ENCODE assay signal across 10 mouse cellular contexts in genomic region chr17:57290001-57290670, GRCm38 (mm10). TPM values are rescaled to one million over a fixed set of nuclear protein-coding genes. Genes with fewer than 3 reads are reported as not detected.
DNase-seq lines count a peak whose midpoint lies in the region; ATAC-seq and TF ChIP-seq lines count a peak whose summit lies in the region.
"Had no signal": no experiment of that assay in that cellular context is flagged by ENCODE, and none has a peak within 500 bp of the region (broad histone marks: within the 10 kb centered on the region; RNA-seq: fewer than 3 reads in every experiment).

No protein-coding gene starts in this region.

- no peak overlapping the region for H3K4me3 ChIP-seq in layer of hippocampus, adult 2 months
- no peak overlapping the region for H3K4me3 ChIP-seq in liver, embryonic 13.5 days (replicated peaks)
- H3K4me3 ChIP-seq in thymus, adult 2 months (ENCODE audit: control insufficient read depth, insufficient read depth, low read length) = no peak overlapping the region
- no peak overlapping the region for H3K4me3 ChIP-seq in forebrain, postnatal 0 days (ENCODE audit: low read depth, low read length)
- H3K4me3 ChIP-seq: embryonic facial prominence, embryonic 15.5 days had no signal

- no peak for TF ChIP-seq CTCF in layer of hippocampus, adult 2 months (conservative IDR thresholded peaks at IDR 0.05)
- no peak for TF ChIP-seq CTCF in thymus, adult 2 months (IDR thresholded peaks at IDR 0.05; ENCODE audit: borderline replicate concordance, control insufficient read depth, extremely low read depth, insufficient read depth, low read length, poor library complexity)
- no peak for TF ChIP-seq CTCF in forebrain, postnatal 0 days (IDR thresholded peaks at IDR 0.05; ENCODE audit: low read depth)

- TF ChIP-seq POLR2A in thymus, adult 2 months (IDR thresholded peaks at IDR 0.05; ENCODE audit: control insufficient read depth, extremely low read depth, insufficient read depth, low read length, poor library complexity) = no peak

- H3K4me1 ChIP-seq in liver, embryonic 13.5 days (replicated peaks) = peaks cover 39% of the 10 kb centered on the region
- peaks cover 33% of the 10 kb centered on the region for H3K4me1 ChIP-seq in thymus, adult 2 months (replicated peaks; ENCODE audit: control insufficient read depth, insufficient read depth, low read length)
- H3K4me1 ChIP-seq in forebrain, postnatal 0 days (ENCODE audit: insufficient read depth) = no peaks in the 10 kb centered on the region
- H3K4me1 ChIP-seq: embryonic facial prominence, embryonic 15.5 days had no signal

- H3K9ac ChIP-seq in liver, embryonic 13.5 days = no peak overlapping the region
- no peak overlapping the region for H3K9ac ChIP-seq in forebrain, postnatal 0 days
- H3K9ac ChIP-seq: embryonic facial prominence, embryonic 15.5 days had no signal

- peak; percentile 79 for ATAC-seq in liver, embryonic 13.5 days (ENCODE audit: low read depth)
- ATAC-seq in forebrain, postnatal 0 days = no peak

- H3K9me3 ChIP-seq in liver, embryonic 13.5 days (replicated peaks) = no peaks in the 10 kb centered on the region
- no peaks in the 10 kb centered on the region for H3K9me3 ChIP-seq in forebrain, postnatal 0 days (ENCODE audit: low read length)
- H3K9me3 ChIP-seq: embryonic facial prominence, embryonic 15.5 days had no signal

- DNase-seq in layer of hippocampus, adult 9-11 months = peak; percentile 81
- no peak for DNase-seq in layer of hippocampus, adult 2 months (ENCODE audit: low spot score in 2 of 2)
- DNase-seq in brain, adult 2 months (ENCODE audit: low read depth, low spot score) = peak; percentile 45
- DNase-seq in liver, embryonic 13.5 days = peak; percentile 29
- peak; percentile 44 for DNase-seq in thymus, adult 2 months
- no peak for DNase-seq in forebrain, postnatal 0 days
- no peak for DNase-seq in cerebellum, adult 8-10 months
- DNase-seq in kidney, postnatal 25 days = no peak
- DNase-seq: kidney, postnatal 36 days had no signal

- peak overlapping the region; percentile 30 for H3K4me2 ChIP-seq in liver, embryonic 13.5 days
- H3K4me2 ChIP-seq in forebrain, postnatal 0 days (ENCODE audit: low read depth) = no peak overlapping the region
- H3K4me2 ChIP-seq: embryonic facial prominence, embryonic 15.5 days had no signal

- no peak overlapping the region for H3K27ac ChIP-seq in layer of hippocampus, adult 2 months
- H3K27ac ChIP-seq in liver, embryonic 13.5 days = peak overlapping the region; percentile 75
- peak overlapping the region; percentile 56 for H3K27ac ChIP-seq in thymus, adult 2 months (ENCODE audit: control insufficient read depth, insufficient read depth, low read length)
- H3K27ac ChIP-seq in forebrain, postnatal 0 days (ENCODE audit: low read depth, low read length) = no peak overlapping the region
- H3K27ac ChIP-seq: embryonic facial prominence, embryonic 15.5 days had no signal

- H3K36me3 ChIP-seq in liver, embryonic 13.5 days = no peaks in the 10 kb centered on the region
- H3K36me3 ChIP-seq in thymus, adult 2 months (ENCODE audit: control insufficient read depth, insufficient read depth, low read length) = peaks cover 12% of the 10 kb centered on the region; the same call in 1 of the 2 replicates
- no peaks in the 10 kb centered on the region for H3K36me3 ChIP-seq in forebrain, postnatal 0 days (ENCODE audit: insufficient read depth)
- H3K36me3 ChIP-seq: embryonic facial prominence, embryonic 15.5 days had no signal

- H3K27me3 ChIP-seq in liver, embryonic 13.5 days = no peaks in the 10 kb centered on the region
- H3K27me3 ChIP-seq in thymus, adult 2 months (ENCODE audit: control insufficient read depth, insufficient read depth, low read length) = no peaks in the 10 kb centered on the region
- no peaks in the 10 kb centered on the region for H3K27me3 ChIP-seq in forebrain, postnatal 0 days (ENCODE audit: insufficient read depth, low read length)
- H3K27me3 ChIP-seq: embryonic facial prominence, embryonic 15.5 days had no signal

- WGBS in liver, embryonic 13.5 days (ENCODE audit: insufficient replicate concordance) = 31% methylated on average over 9 of the region's 9 CpGs
- WGBS in thymus, adult 2 months = 27% methylated on average over 9 of the region's 9 CpGs
- 87% methylated on average over 9 of the region's 9 CpGs for WGBS in forebrain, postnatal 0 days

RNA-seq across cellular contexts. Expression of gene Vav1, which starts 11.2 kb away (rescaled TPM):
- 1 to 10 TPM; 2.8 to 3.2 TPM for total RNA-seq in layer of hippocampus, adult 2 months (2021)
- 11.6 and 12.5 TPM in 2 replicates for polyA plus RNA-seq in liver, embryonic 13.5 days (2015; fragmentation: Nextera tagmentation; extraction: Ambion mirVana)
- polyA plus RNA-seq in thymus, adult 2 months (2012; rRNA removed) = 131 and 137 TPM in 2 replicates
- total RNA-seq in forebrain, postnatal 0 days (2014; rRNA removed) = 2.2 and 2.5 TPM in 2 replicates
- polyA plus RNA-seq in forebrain, postnatal 0 days (2015; fragmentation: Nextera tagmentation; extraction: Ambion mirVana) = 1.6 and 1.8 TPM in 2 replicates

RNA-seq across cellular contexts. Expression of gene Trip10, which starts 40.9 kb away (rescaled TPM):
- total RNA-seq in layer of hippocampus, adult 2 months (2021) = 1 to 10 TPM; 8.2 to 9.8 TPM
- polyA plus RNA-seq in liver, embryonic 13.5 days (2015; fragmentation: Nextera tagmentation; extraction: Ambion mirVana) = 10.4 and 11.9 TPM in 2 replicates
- polyA plus RNA-seq in thymus, adult 2 months (2012; rRNA removed) = 10.6 and 14.8 TPM in 2 replicates
- 3.2 and 3.5 TPM in 2 replicates for total RNA-seq in forebrain, postnatal 0 days (2014; rRNA removed)
- polyA plus RNA-seq in forebrain, postnatal 0 days (2015; fragmentation: Nextera tagmentation; extraction: Ambion mirVana) = 5.2 and 6.0 TPM in 2 replicates

RNA-seq across cellular contexts. Expression of gene Gpr108, which starts 41.9 kb away (rescaled TPM):
- total RNA-seq in layer of hippocampus, adult 2 months (2021) = 10 to 100 TPM; 24.0 to 24.8 TPM
- 13.7 and 15.2 TPM in 2 replicates for polyA plus RNA-seq in liver, embryonic 13.5 days (2015; fragmentation: Nextera tagmentation; extraction: Ambion mirVana)
- polyA plus RNA-seq in thymus, adult 2 months (2012; rRNA removed) = 62.4 and 63.9 TPM in 2 replicates
- 15.7 and 18.6 TPM in 2 replicates for total RNA-seq in forebrain, postnatal 0 days (2014; rRNA removed)
- polyA plus RNA-seq in forebrain, postnatal 0 days (2015; fragmentation: Nextera tagmentation; extraction: Ambion mirVana) = 16.9 and 17.5 TPM in 2 replicates

Comparison
In these comparisons a context has a peak if more than half of its experiments do, and no peak if none do; other contexts are left out.
1. DNase-seq: peak in layer of hippocampus, adult 9-11 months (single experiment), brain, adult 2 months (single experiment), liver, embryonic 13.5 days (single experiment) and thymus, adult 2 months (single experiment); none in layer of hippocampus, adult 2 months (0 of 2), forebrain, postnatal 0 days (single experiment), cerebellum, adult 8-10 months (single experiment) and kidney, postnatal 25 days (0 of 2).
2. H3K27ac ChIP-seq: peak in liver, embryonic 13.5 days (single experiment) and thymus, adult 2 months (single experiment); none in layer of hippocampus, adult 2 months (single experiment) and forebrain, postnatal 0 days (single experiment).